Mouse (Mus musculus): ENCODE measurements at regions not wholly inside any gene's neighbourhood (a gene's known extent, or its start where the extent isn't known, plus 50 kb on each side); places are given as distances from the start of the nearest gene placed in this dataset.

GRCm38 (mm10) chr13:47735426-47736063 lies 525.5 kb upstream of the Id4 start:
- DNase-seq (ENCODE audit: low spot score in 2 of 2): no peak

GRCm38 (mm10) chr13:47748906-47749305 lies 512.1 kb upstream of the Id4 start:
- DNase-seq (ENCODE audit: low spot score in 2 of 2): no peak

GRCm38 (mm10) chr13:47751033-47751432 lies 510.0 kb upstream of the Id4 start:
- DNase-seq (ENCODE audit: low spot score in 2 of 2): no peak

GRCm38 (mm10) chr13:47764802-47765597 lies 496.0 kb upstream of the Id4 start:
- DNase-seq (ENCODE audit: low spot score in 2 of 2): no peak

GRCm38 (mm10) chr13:47768963-47769527 lies 492.0 kb upstream of the Id4 start:
- peak in 1 of 2 experiments; percentile 21 for DNase-seq (ENCODE audit: low spot score in 2 of 2)

GRCm38 (mm10) chr13:47777206-47778099 lies 483.6 kb upstream of the Id4 start:
- DNase-seq (ENCODE audit: low spot score in 2 of 2): peak in 1 of 2 experiments; percentile 9

GRCm38 (mm10) chr13:47778218-47779009 lies 482.6 kb upstream of the Id4 start:
- no peak for DNase-seq (ENCODE audit: low spot score in 2 of 2)

- DNase-seq (ENCODE audit: low spot score in 2 of 2): no peak
Measured at GRCm38 (mm10) chr13:47784406-47784805, 476.6 kb upstream of the Id4 start.

- DNase-seq (ENCODE audit: low spot score in 2 of 2): no peak
Measured at GRCm38 (mm10) chr13:47797859-47798258, 463.2 kb upstream of the Id4 start.

GRCm38 (mm10) chr13:47811711-47812415 lies 449.2 kb upstream of the Id4 start:
- DNase-seq (ENCODE audit: low spot score in 2 of 2): no peak

- DNase-seq (ENCODE audit: low spot score in 2 of 2): no peak
Measured at GRCm38 (mm10) chr13:47818924-47819564, 442.0 kb upstream of the Id4 start.

GRCm38 (mm10) chr13:47836491-47836890 lies 424.5 kb upstream of the Id4 start:
- DNase-seq (ENCODE audit: low spot score in 2 of 2): peak; percentile 24 to 34

- DNase-seq (ENCODE audit: low spot score in 2 of 2): peak; percentile 13 to 18
Measured at GRCm38 (mm10) chr13:47842418-47842817, 418.6 kb upstream of the Id4 start.

GRCm38 (mm10) chr13:47843011-47843410 lies 418.0 kb upstream of the Id4 start:
- DNase-seq (ENCODE audit: low spot score in 2 of 2): no peak

- DNase-seq (ENCODE audit: low spot score in 2 of 2): peak; percentile 11 to 23
Measured at GRCm38 (mm10) chr13:47843541-47844267, 417.3 kb upstream of the Id4 start.

GRCm38 (mm10) chr13:47846713-47847112 lies 414.3 kb upstream of the Id4 start:
- no peak for DNase-seq (ENCODE audit: low spot score in 2 of 2)

- DNase-seq (ENCODE audit: low spot score in 2 of 2): peak; percentile 16 to 21
Measured at GRCm38 (mm10) chr13:47848371-47849188, 412.4 kb upstream of the Id4 start.

GRCm38 (mm10) chr13:47855422-47856108 lies 405.5 kb upstream of the Id4 start:
- DNase-seq (ENCODE audit: low spot score in 2 of 2): no peak

Measured in right cerebral cortex, adult 2 months (tissue).